Mouse (Mus musculus) stomach, postnatal 0 days (tissue): Measurements from ENCODE around the gene Prkca. TPM values are rescaled to one million over a fixed set of nuclear protein-coding genes. Genes with fewer than 3 reads are reported as not detected.

ENCODE experiments used
- ATAC-seq: fragments of 200-750 bp; cut with Nextera tagmentation; 2 replicates; pipeline ENCODE4 v1.8.0; 2017; ENCODE audit not compliant: low FRiP score, low TSS enrichment
- DNase-seq: peaks from one replicate; pipeline ENCODE4 v3.0.0-alpha.2; 2016; ENCODE audit warnings: low spot score
- H3K27ac ChIP-seq: fragments of 300-500 bp; sonication (generic); replicated peaks from 2 replicates; pipeline ENCODE4 v1.5.1; 2014; ENCODE audit warnings: mild to moderate bottlenecking, control low read depth
- H3K27me3 ChIP-seq: fragments of 300-500 bp; sonication (generic); 2 replicates; pipeline ENCODE4 v1.6.1; 2014; ENCODE audit warnings: low read length; ENCODE audit not compliant: control insufficient read depth, insufficient read depth
- H3K36me3 ChIP-seq: fragments of 300-500 bp; sonication (generic); 2 replicates; pipeline ENCODE4 v1.6.1; 2014; ENCODE audit warnings: low read length, mixed read lengths; ENCODE audit not compliant: control insufficient read depth, insufficient read depth
- H3K4me1 ChIP-seq: fragments of 300-500 bp; sonication (generic); replicated peaks from 2 replicates; pipeline ENCODE4 v1.6.1; 2014; ENCODE audit warnings: antibody characterized with exemption; ENCODE audit not compliant: control insufficient read depth, insufficient read depth
- H3K4me2 ChIP-seq: fragments of 300-500 bp; sonication (generic); replicated peaks from 2 replicates; pipeline ENCODE4 v1.6.1; 2014; ENCODE audit warnings: low read depth, mild to moderate bottlenecking, control low read depth, moderate library complexity
- H3K4me3 ChIP-seq: fragments of 300-500 bp; sonication (generic); 2 replicates; pipeline ENCODE4 v1.5.1; 2014; ENCODE audit warnings: low read depth, low read length, control low read depth
- H3K9ac ChIP-seq: fragments of 300-500 bp; sonication (generic); 2 replicates; pipeline ENCODE4 v1.6.1; 2014; ENCODE audit warnings: mild to moderate bottlenecking, low read length, control low read depth, mixed read lengths
- H3K9me3 ChIP-seq: fragments of 300-500 bp; sonication (generic); 2 replicates; pipeline ENCODE4 v1.6.1; 2016; ENCODE audit warnings: low read length; ENCODE audit not compliant: control insufficient read depth
- CTCF ChIP-seq: IDR thresholded peaks from 2 replicates; pipeline ENCODE4 v1.5.1; 2016; ENCODE audit warnings: antibody characterized with exemption, low read depth, mild to moderate bottlenecking, moderate library complexity
- EP300 ChIP-seq: optimal IDR thresholded peaks from 2 replicates; pipeline ENCODE3; 2016; ENCODE audit warnings: antibody characterized with exemption
- WGBS: fragments of 180-500 bp; shearing (Covaris S2); extraction: QIAGEN DNeasy Blood & Tissue Kit; methylation state at CpG from one replicate; pipeline ENCODE4 v1.1.7; 2014; 5-methylcytosine and 5-hydroxymethylcytosine counted together
- polyA plus RNA-seq: library from polyadenylated mRNA; unstranded; fragments of >200 nt; fragmentation: Nextera tagmentation; extraction: Ambion mirVana; gene quantifications from 2 replicates; pipeline ENCODE4 v1.2.1, GENCODE M21; 2015

Gene Prkca
- polyA plus RNA-seq, 1 experiment from 2014 or later, result 3.7 TPM

- Histone ChIP-seq H3K36me3 (no peaks in the 10 kb centered on the region), H3K27me3 (no peaks in the 10 kb centered on the region), H3K4me3 (no peak overlapping the region), H3K9me3 (no peaks in the 10 kb centered on the region), H3K9ac (no peak overlapping the region), H3K27ac (no peak overlapping the region), H3K4me1 (no peaks in the 10 kb centered on the region), H3K4me2 (no peak overlapping the region)
- no peak for ATAC-seq
- TF ChIP-seq EP300, result no peak
- DNase-seq, result no peak
- WGBS, result 71% methylated on average over 4 of the region's 4 CpGs
Observed at GRCm38 (mm10) chr11:108335536-108335935, 8.2 kb downstream of the Prkca start.

- TF ChIP-seq CTCF (no peak), EP300 (no peak)
- H3K4me1 ChIP-seq, result no peaks in the 10 kb centered on the region
- no peaks in the 10 kb centered on the region for H3K27me3 ChIP-seq
- DNase-seq, result no peak
- WGBS, result 65% methylated on average over 2 of the region's 3 CpGs
- H3K36me3 ChIP-seq, result no peaks in the 10 kb centered on the region
- no peak overlapping the region for H3K9ac ChIP-seq
- no peak overlapping the region for H3K4me2 ChIP-seq
- no peak for ATAC-seq
- no peak overlapping the region for H3K27ac ChIP-seq
- H3K4me3 ChIP-seq, result no peak overlapping the region
- H3K9me3 ChIP-seq, result no peaks in the 10 kb centered on the region
Observed at GRCm38 (mm10) chr11:108334658-108335057, 9.1 kb downstream of the Prkca start.

- Histone ChIP-seq H3K27ac (no peak overlapping the region), H3K36me3 (no peaks in the 10 kb centered on the region), H3K4me3 (no peak overlapping the region), H3K9me3 (no peaks in the 10 kb centered on the region), H3K27me3 (no peaks in the 10 kb centered on the region), H3K4me1 (no peaks in the 10 kb centered on the region), H3K4me2 (no peak overlapping the region), H3K9ac (no peak overlapping the region)
- no peak for ATAC-seq
- 62% methylated on average over 8 of the region's 8 CpGs for WGBS
- TF ChIP-seq CTCF (no peak), EP300 (no peak)
- no peak for DNase-seq
Observed at GRCm38 (mm10) chr11:108333583-108334379, 9.9 kb downstream of the Prkca start.

GRCm38 (mm10) chr11:108333006-108333405, 10.7 kb downstream of the Prkca start:
- TF ChIP-seq EP300 (no peak), CTCF (no peak)
- no peak for ATAC-seq
- H3K4me2 ChIP-seq, result no peak overlapping the region
- no peak for DNase-seq
- no peak overlapping the region for H3K9ac ChIP-seq
- H3K27me3 ChIP-seq, result no peaks in the 10 kb centered on the region
- H3K36me3 ChIP-seq, result no peaks in the 10 kb centered on the region
- H3K4me1 ChIP-seq, result no peaks in the 10 kb centered on the region
- 55% methylated on average over 5 of the region's 5 CpGs for whole genome bisulfite sequencing
- no peaks in the 10 kb centered on the region for H3K9me3 ChIP-seq
- no peak overlapping the region for H3K4me3 ChIP-seq
- H3K27ac ChIP-seq, result no peak overlapping the region

GRCm38 (mm10) chr11:108330818-108331217, 12.9 kb downstream of the Prkca start:
- Histone ChIP-seq H3K4me3 (no peak overlapping the region), H3K9ac (no peak overlapping the region), H3K9me3 (no peaks in the 10 kb centered on the region), H3K36me3 (no peaks in the 10 kb centered on the region), H3K27ac (no peak overlapping the region), H3K4me1 (no peaks in the 10 kb centered on the region), H3K27me3 (no peaks in the 10 kb centered on the region), H3K4me2 (no peak overlapping the region)
- ATAC-seq (no peak), DNase-seq (no peak)
- WGBS, result 80% methylated on average over 11 of the region's 11 CpGs
- TF ChIP-seq EP300 (no peak), CTCF (no peak)

- no peak overlapping the region for H3K4me2 ChIP-seq
- no peaks in the 10 kb centered on the region for H3K36me3 ChIP-seq
- no peak overlapping the region for H3K4me3 ChIP-seq
- no peak overlapping the region for H3K9ac ChIP-seq
- H3K27ac ChIP-seq, result no peak overlapping the region
- no peaks in the 10 kb centered on the region for H3K4me1 ChIP-seq
- DNase-seq (no peak), ATAC-seq (no peak)
- H3K9me3 ChIP-seq, result no peaks in the 10 kb centered on the region
- TF ChIP-seq EP300 (no peak), CTCF (no peak)
- H3K27me3 ChIP-seq, result no peaks in the 10 kb centered on the region
- 76% methylated on average over 8 of the region's 8 CpGs for WGBS
Observed at GRCm38 (mm10) chr11:108325943-108326342, 17.8 kb downstream of the Prkca start.
